Mouse (Mus musculus) thymus, adult 2 months (tissue): Measurements from ENCODE around the gene Dhx16.

Source experiments
- CTCF ChIP-seq: fragments of 200-500 bp; IDR thresholded peaks from 2 replicates; pipeline ENCODE4 v1.5.1; 2012; ENCODE audit warnings: mild to moderate bottlenecking, control low read depth, low read length, moderate library complexity, borderline replicate concordance; ENCODE audit not compliant: control insufficient read depth, poor library complexity, insufficient read depth; ENCODE audit errors: extremely low read depth
- POLR2A ChIP-seq: fragments of 200-500 bp; IDR thresholded peaks from 2 replicates; pipeline ENCODE4 v1.6.1; 2012; ENCODE audit warnings: mild to moderate bottlenecking, low read length, control low read depth, moderate library complexity; ENCODE audit not compliant: control insufficient read depth, poor library complexity, insufficient read depth; ENCODE audit errors: extremely low read depth

GRCm38 (mm10) chr17:35834696-35835422, 44.8 kb upstream of the Dhx16 start:
- no peak for TF ChIP-seq POLR2A
- no peak for TF ChIP-seq CTCF
